Mouse (Mus musculus): Measurements from ENCODE around the gene Csad. TPM values are rescaled to one million over a fixed set of nuclear protein-coding genes. Genes with fewer than 3 reads are reported as not detected.
A peak's percentile ranks its signal among the peaks of the same experiment; 100 is the strongest.

Csad gene
- polyA plus RNA-seq, 1 experiment = 0.97 TPM

- Histone ChIP-seq H3K4me3 (replicated peaks) (no peak overlapping the region), H3K4me1 (ENCODE audit: control insufficient read depth) (peaks cover 37% of the 10 kb centered on the region), H3K36me3 (ENCODE audit: control insufficient read depth) (no peaks in the 10 kb centered on the region), H3K9me3 (ENCODE audit: control insufficient read depth, low read length) (no peaks in the 10 kb centered on the region; the same call in 1 of the 2 replicates), H3K27me3 (ENCODE audit: control insufficient read depth) (peaks cover 48% of the 10 kb centered on the region)
- TF ChIP-seq GATA1 (IDR thresholded peaks at IDR 0.05; ENCODE audit: low read length) (no peak), TAL1 (IDR thresholded peaks at IDR 0.05; ENCODE audit: low read length) (no peak)
Observed at GRCm38 (mm10) chr15:102145330-102145729, 59.2 kb downstream of the Csad start.

DNA sequence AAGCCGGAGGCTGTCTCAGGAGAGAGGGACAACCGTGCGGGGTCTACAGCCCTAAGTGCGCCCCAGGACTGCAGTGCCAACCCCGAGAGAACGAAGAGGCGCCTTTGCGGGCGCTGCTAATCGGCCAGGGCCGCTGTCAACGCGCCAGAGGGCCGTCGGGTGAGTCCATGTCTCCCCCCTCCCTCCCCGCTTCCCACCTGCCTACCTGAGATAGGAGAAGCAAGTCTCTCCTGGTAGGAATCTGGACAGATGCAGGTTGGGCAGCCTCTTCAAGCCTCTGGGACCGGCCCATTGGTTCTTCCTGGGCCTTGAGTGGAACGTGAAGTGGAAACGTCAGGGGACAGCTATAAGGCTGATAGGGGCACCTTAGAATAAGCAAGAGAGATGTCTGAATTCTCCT, 59.8 kb downstream of the Csad start:
- Histone ChIP-seq H3K9me3 (ENCODE audit: control insufficient read depth, low read length) (no peaks in the 10 kb centered on the region; the same call in 1 of the 2 replicates), H3K36me3 (ENCODE audit: control insufficient read depth) (no peaks in the 10 kb centered on the region), H3K27me3 (ENCODE audit: control insufficient read depth) (peaks cover 48% of the 10 kb centered on the region), H3K4me1 (ENCODE audit: control insufficient read depth) (peaks cover 31% of the 10 kb centered on the region), H3K4me3 (replicated peaks) (no peak overlapping the region)
- no peak for TF ChIP-seq GATA1 (IDR thresholded peaks at IDR 0.05; ENCODE audit: low read length)
- TF ChIP-seq TAL1 (IDR thresholded peaks at IDR 0.05; ENCODE audit: low read length) = no peak

DNA sequence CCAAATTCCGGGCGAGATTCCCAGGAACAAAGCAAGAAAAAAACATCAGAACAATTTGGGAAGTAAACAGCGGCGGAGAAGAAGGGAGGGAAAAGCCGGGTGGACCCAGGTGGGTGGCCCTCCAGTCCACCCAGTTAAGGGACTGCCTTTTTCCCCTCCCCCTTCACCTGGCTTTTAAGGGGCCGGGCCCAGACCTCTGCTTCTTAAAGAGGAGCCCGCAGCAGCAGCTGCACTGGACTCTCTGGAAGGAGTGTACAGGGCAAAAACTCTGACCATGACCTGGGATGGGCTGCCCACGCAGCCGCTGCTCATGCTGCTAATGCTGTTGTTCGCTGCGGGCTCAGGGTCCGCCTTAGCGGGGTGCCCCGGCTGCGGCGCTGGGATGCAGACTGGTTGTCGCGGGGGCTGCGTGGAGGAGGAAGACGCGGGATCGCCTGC, 60.2 kb downstream of the Csad start, which contains the start of gene Igfbp6:
Gene Igfbp6 (plus strand): TSS at position 89 of the 438 bp plus-strand sequence.
- Histone ChIP-seq H3K27me3 (ENCODE audit: control insufficient read depth) (peaks cover 50% of the 10 kb centered on the region), H3K4me3 (replicated peaks) (no peak within 1 kb of the TSS), H3K4me1 (ENCODE audit: control insufficient read depth) (peaks cover 27% of the 10 kb centered on the region), H3K9me3 (ENCODE audit: control insufficient read depth, low read length) (no peaks in the 10 kb centered on the region; the same call in 1 of the 2 replicates), H3K36me3 (ENCODE audit: control insufficient read depth) (no peaks in the 10 kb centered on the region)
- TF ChIP-seq GATA1 (IDR thresholded peaks at IDR 0.05; ENCODE audit: low read length) = no peak
- TF ChIP-seq TAL1 (IDR thresholded peaks at IDR 0.05; ENCODE audit: low read length) = no peak

- no peak for TF ChIP-seq TAL1 (IDR thresholded peaks at IDR 0.05; ENCODE audit: low read length)
- TF ChIP-seq GATA1 (IDR thresholded peaks at IDR 0.05; ENCODE audit: low read length) = no peak
- Histone ChIP-seq H3K4me1 (ENCODE audit: control insufficient read depth) (peaks cover 22% of the 10 kb centered on the region), H3K9me3 (ENCODE audit: control insufficient read depth, low read length) (no peaks in the 10 kb centered on the region; the same call in 1 of the 2 replicates), H3K27me3 (ENCODE audit: control insufficient read depth) (peaks cover 52% of the 10 kb centered on the region), H3K36me3 (ENCODE audit: control insufficient read depth) (no peaks in the 10 kb centered on the region), H3K4me3 (replicated peaks) (no peak overlapping the region)
Observed at GRCm38 (mm10) chr15:102142914-102143912, 61.3 kb downstream of the Csad start.

- Histone ChIP-seq H3K36me3 (ENCODE audit: control insufficient read depth) (no peaks in the 10 kb centered on the region), H3K4me3 (replicated peaks) (no peak overlapping the region), H3K27me3 (ENCODE audit: control insufficient read depth) (peaks cover 51% of the 10 kb centered on the region), H3K4me1 (ENCODE audit: control insufficient read depth) (peaks cover 25% of the 10 kb centered on the region), H3K9me3 (ENCODE audit: control insufficient read depth, low read length) (no peaks in the 10 kb centered on the region; the same call in 1 of the 2 replicates)
- TF ChIP-seq TAL1 (IDR thresholded peaks at IDR 0.05; ENCODE audit: low read length) = no peak
- TF ChIP-seq GATA1 (IDR thresholded peaks at IDR 0.05; ENCODE audit: low read length) = no peak
Observed at GRCm38 (mm10) chr15:102141120-102141519, 63.4 kb downstream of the Csad start.

DNA sequence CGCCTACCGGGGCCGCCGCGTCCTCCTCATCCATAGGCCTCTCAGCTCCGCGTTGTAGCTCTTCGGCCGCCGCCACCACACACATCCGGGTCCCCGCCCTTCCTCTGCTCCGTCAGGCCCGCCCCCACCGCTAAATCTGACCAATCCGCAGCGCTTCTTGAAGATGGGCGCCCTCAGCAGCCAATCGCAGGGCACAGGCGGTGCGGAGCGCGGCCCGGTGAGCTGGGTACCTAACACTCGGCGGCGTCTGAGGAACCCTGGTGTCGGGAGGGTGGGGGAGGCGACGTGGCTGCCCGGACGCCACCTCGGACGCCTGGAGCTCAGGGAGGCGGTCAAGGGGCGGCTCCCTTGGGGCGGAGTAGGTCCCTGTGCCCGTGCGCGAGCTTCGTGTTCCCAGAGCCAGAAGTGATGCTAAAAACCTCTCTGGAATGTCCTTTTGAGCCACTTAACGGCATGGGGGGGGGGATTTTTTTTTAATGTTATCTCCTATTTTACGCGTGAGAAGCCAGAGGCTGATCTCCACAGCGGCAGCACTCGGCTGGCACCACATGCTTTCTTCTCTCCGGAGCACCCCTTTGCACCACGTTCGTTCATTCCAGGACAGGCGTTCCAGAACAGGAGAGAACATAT, 68.3 kb downstream of the Csad start, which contains the start of gene Spryd3:
Gene Spryd3 (minus strand): TSS at position 106 of the 630 bp plus-strand sequence.
- Histone ChIP-seq H3K36me3 (ENCODE audit: control insufficient read depth) (peaks cover 22% of the 10 kb centered on the region), H3K9me3 (ENCODE audit: control insufficient read depth, low read length) (no peaks in the 10 kb centered on the region), H3K4me1 (ENCODE audit: control insufficient read depth) (peaks cover 27% of the 10 kb centered on the region), H3K27me3 (ENCODE audit: control insufficient read depth) (peaks cover 5% of the 10 kb centered on the region), H3K4me3 (replicated peaks) (peak within 1 kb of the TSS; percentile 77)
- TF ChIP-seq GATA1 (IDR thresholded peaks at IDR 0.05; ENCODE audit: low read length) = no peak
- no peak for TF ChIP-seq TAL1 (IDR thresholded peaks at IDR 0.05; ENCODE audit: low read length)

- Histone ChIP-seq H3K4me1 (ENCODE audit: control insufficient read depth) (peaks cover 27% of the 10 kb centered on the region), H3K9me3 (ENCODE audit: control insufficient read depth, low read length) (no peaks in the 10 kb centered on the region), H3K36me3 (ENCODE audit: control insufficient read depth) (peaks cover 28% of the 10 kb centered on the region), H3K4me3 (replicated peaks) (peak overlapping the region; percentile 77), H3K27me3 (ENCODE audit: control insufficient read depth) (peaks cover 4% of the 10 kb centered on the region; the same call in 1 of the 2 replicates)
- no peak for TF ChIP-seq TAL1 (IDR thresholded peaks at IDR 0.05; ENCODE audit: low read length)
- TF ChIP-seq GATA1 (IDR thresholded peaks at IDR 0.05; ENCODE audit: low read length) = no peak
Observed at GRCm38 (mm10) chr15:102135522-102136128, 68.9 kb downstream of the Csad start.

GRCm38 (mm10) chr15:102134709-102135108, 69.8 kb downstream of the Csad start:
- peaks cover 27% of the 10 kb centered on the region for H3K4me1 ChIP-seq (ENCODE audit: control insufficient read depth)
- no peak for TF ChIP-seq TAL1 (IDR thresholded peaks at IDR 0.05; ENCODE audit: low read length)
- peaks cover 37% of the 10 kb centered on the region for H3K36me3 ChIP-seq (ENCODE audit: control insufficient read depth)
- H3K27me3 ChIP-seq (ENCODE audit: control insufficient read depth) = peaks cover 4% of the 10 kb centered on the region; the same call in 1 of the 2 replicates
- H3K4me3 ChIP-seq (replicated peaks) = no peak overlapping the region
- H3K9me3 ChIP-seq (ENCODE audit: control insufficient read depth, low read length) = no peaks in the 10 kb centered on the region
